Mouse (Mus musculus): Measurements from ENCODE around the gene Eef2. TPM values are rescaled to one million over a fixed set of nuclear protein-coding genes. Genes with fewer than 3 reads are reported as not detected.

The Eef2 gene
- total and polyA plus RNA-seq, 3 experiments = 1,752 to 4,660 (median 2,649) TPM

DNA sequence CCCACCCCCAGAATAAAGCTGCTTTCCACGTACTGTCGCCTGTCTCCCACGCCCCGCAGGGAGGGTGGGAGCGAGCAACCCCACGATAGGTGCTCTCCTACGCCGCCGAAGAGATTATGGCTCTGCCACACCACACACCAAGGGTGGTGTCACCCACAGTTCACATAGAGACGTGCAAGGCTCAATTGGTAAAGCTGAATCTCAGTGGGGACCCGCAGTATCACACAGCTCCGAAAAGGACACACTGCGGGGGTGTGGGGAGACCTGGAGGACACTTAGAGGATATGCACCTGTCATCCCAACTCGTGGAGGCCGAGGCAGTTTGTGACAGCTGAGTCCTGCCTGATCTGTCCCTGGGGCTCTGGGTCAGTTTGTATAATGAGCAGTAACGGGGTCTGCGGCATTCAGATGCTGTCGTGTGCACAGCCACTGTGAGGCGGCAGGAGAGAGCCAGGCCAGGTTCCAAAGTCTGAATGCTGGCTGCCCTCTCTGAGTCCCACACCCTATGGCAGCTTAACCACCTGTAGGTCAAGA is 16.6 kb downstream of the Eef2 start:
- in situ Hi-C loops (cut with MboI; ENCODE audit: low pct_ligation_motif_present, low pct_unique_long_range_greater_than_20kb, low sequenced_read_pairs) = loop anchor here (10.0 kb wide), 1 partner anchor 162 kb away; the partner anchor contains the start of genes Hmg20b and Mfsd12
- TF ChIP-seq KAT2A (IDR thresholded peaks at IDR 0.05; ENCODE audit: insufficient replicate concordance, low read length) (no peak), ELF1 (IDR thresholded peaks at IDR 0.05; ENCODE audit: low read depth, low read length) (no peak), SIN3A (IDR thresholded peaks at IDR 0.05; ENCODE audit: low read length) (no peak; the same call in 1 of the 2 replicates), HCFC1 (IDR thresholded peaks at IDR 0.05; ENCODE audit: low read depth, low read length) (no peak), CHD2 (IDR thresholded peaks at IDR 0.05; ENCODE audit: low read length) (0 out of 2 replicates have a peak, but pooled peaks have one; percentile 27), UBTF (IDR thresholded peaks at IDR 0.05; ENCODE audit: low read depth, low read length) (no peak), USF1 (IDR thresholded peaks at IDR 0.05; ENCODE audit: low read depth, low read length) (no peak), EP300 (IDR thresholded peaks at IDR 0.05; ENCODE audit: low read length) (no peak), NRF1 (IDR thresholded peaks at IDR 0.05; ENCODE audit: low read depth, low read length) (no peak)
- DNase-seq (ENCODE audit: extremely low read depth) = no peak
- H3K27me3 ChIP-seq (replicated peaks) = peaks cover 5% of the 10 kb centered on the region
- H3K4me2 ChIP-seq (ENCODE audit: insufficient read depth, low read depth, poor library complexity, severe bottlenecking) = peak overlapping the region; percentile 67
- dilution Hi-C loops (cut with MboI; ENCODE audit: extremely low pct_ligation_motif_present, extremely low pct_unique_long_range_greater_than_20kb, low sequenced_read_pairs) = no loop called here
- peak overlapping the region; percentile 67; the same call in 1 of the 2 replicates for H3K9ac ChIP-seq (ENCODE audit: insufficient read depth, low read depth)
- H3K4me1 ChIP-seq (ENCODE audit: control insufficient read depth in 1 of 2, insufficient read depth in 2 of 2) = peaks cover 31 to 62% of the 10 kb centered on the region in 2 experiments
- H3K79me2 ChIP-seq (replicated peaks; ENCODE audit: control insufficient read depth, extremely low read depth, insufficient read depth, poor library complexity, severe bottlenecking) = no peaks in the 10 kb centered on the region
- H3K4me3 ChIP-seq (replicated peaks in 1 of 3; ENCODE audit: low read depth in 2 of 3, low read length in 2 of 3, poor library complexity in 1 of 3) = peak overlapping the region; percentile 6 to 86 (median 59)
- peaks cover 15 to 31% of the 10 kb centered on the region in 2 experiments for H3K36me3 ChIP-seq (replicated peaks in 1 of 2; ENCODE audit: control insufficient read depth in 1 of 2, insufficient read depth in 1 of 2, low read length in 1 of 2)
- H3K9me3 ChIP-seq (replicated peaks; ENCODE audit: low read length) = no peaks in the 10 kb centered on the region
- peak overlapping the region; percentile 88 for H3K27ac ChIP-seq (ENCODE audit: insufficient read depth, low read depth)

DNA sequence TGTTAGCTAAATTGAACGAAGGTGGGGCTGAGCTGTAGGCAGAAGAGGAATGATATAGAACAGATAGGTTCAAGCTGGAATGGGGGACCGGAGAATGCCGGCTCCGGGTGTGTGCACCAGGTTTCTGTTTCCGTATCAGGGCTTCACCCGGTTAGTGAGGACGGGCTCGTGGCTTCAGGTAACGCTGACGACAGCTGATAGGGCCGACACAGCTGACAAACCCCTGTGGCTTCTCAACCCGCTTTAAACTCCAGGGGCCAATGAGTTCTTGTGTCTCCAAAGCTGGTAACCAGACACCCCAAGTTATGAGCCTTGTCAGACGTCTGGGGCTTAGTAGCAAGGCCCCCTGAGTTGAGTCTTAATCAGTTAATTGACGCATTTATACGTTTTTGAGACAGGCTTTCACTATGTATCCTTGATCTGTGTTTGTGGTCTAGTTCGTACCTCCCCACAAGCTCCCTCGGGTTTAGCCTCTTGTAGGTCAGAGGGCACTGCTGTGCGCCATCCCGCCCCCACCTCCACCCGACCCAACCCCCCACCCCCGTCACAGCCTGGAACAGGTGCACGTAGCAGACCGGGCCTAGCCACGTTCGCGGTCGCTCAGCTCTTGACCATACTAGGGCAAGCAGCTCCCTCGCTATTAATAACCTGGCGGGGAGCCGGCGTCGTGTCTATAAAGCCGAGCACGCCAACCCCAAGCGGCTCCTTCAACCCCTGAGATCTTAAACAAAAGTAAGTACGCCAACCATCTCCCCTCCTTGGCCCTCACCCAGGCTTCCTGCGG is 17.8 kb downstream of the Eef2 start:
- H3K4me3 ChIP-seq (replicated peaks in 1 of 3; ENCODE audit: low read depth in 2 of 3, low read length in 2 of 3, poor library complexity in 1 of 3) = peak overlapping the region; percentile 28 to 38 (median 33)
- peaks cover 5% of the 10 kb centered on the region for H3K27me3 ChIP-seq (replicated peaks)
- peak overlapping the region; percentile 67 for H3K27ac ChIP-seq (ENCODE audit: insufficient read depth, low read depth)
- H3K4me2 ChIP-seq (ENCODE audit: insufficient read depth, low read depth, poor library complexity, severe bottlenecking) = peak overlapping the region; percentile 87
- H3K79me2 ChIP-seq (replicated peaks; ENCODE audit: control insufficient read depth, extremely low read depth, insufficient read depth, poor library complexity, severe bottlenecking) = no peaks in the 10 kb centered on the region
- peak overlapping the region; percentile 48 for H3K9ac ChIP-seq (ENCODE audit: insufficient read depth, low read depth)
- dilution Hi-C loops (cut with MboI; ENCODE audit: extremely low pct_ligation_motif_present, extremely low pct_unique_long_range_greater_than_20kb, low sequenced_read_pairs) = no loop called here
- in situ Hi-C loops (cut with MboI; ENCODE audit: low pct_ligation_motif_present, low pct_unique_long_range_greater_than_20kb, low sequenced_read_pairs) = loop anchor here (10.0 kb wide), 1 partner anchor 161 kb away; the partner anchor contains the start of genes Hmg20b and Mfsd12
- peaks cover 31 to 62% of the 10 kb centered on the region in 2 experiments for H3K4me1 ChIP-seq (ENCODE audit: control insufficient read depth in 1 of 2, insufficient read depth in 2 of 2)
- H3K9me3 ChIP-seq (replicated peaks; ENCODE audit: low read length) = no peaks in the 10 kb centered on the region
- DNase-seq (ENCODE audit: extremely low read depth) = peak; percentile 82
- peaks cover 15 to 23% of the 10 kb centered on the region in 2 experiments for H3K36me3 ChIP-seq (replicated peaks in 1 of 2; ENCODE audit: control insufficient read depth in 1 of 2, insufficient read depth in 1 of 2, low read length in 1 of 2)
- TF ChIP-seq USF2 (conservative IDR thresholded peaks at IDR 0.05; ENCODE audit: low read depth, low read length) (no peak), POLR2A (IDR thresholded peaks at IDR 0.05; ENCODE audit: low read depth, low read length) (peak; percentile 69), PAX5 (IDR thresholded peaks at IDR 0.05; ENCODE audit: low read length) (no peak), ETS1 (conservative IDR thresholded peaks at IDR 0.05; ENCODE audit: low read depth, low read length) (peak; percentile 81), POLR2AphosphoS2 (IDR thresholded peaks at IDR 0.05; ENCODE audit: low read depth, low read length) (peak; percentile 17; the same call in 1 of the 2 replicates), ZKSCAN1 (IDR thresholded peaks at IDR 0.05; ENCODE audit: borderline replicate concordance, low read depth, low read length) (no peak), IRF4 (IDR thresholded peaks at IDR 0.05; ENCODE audit: low read depth, low read length) (peak; percentile 49; the same call in 1 of the 2 replicates), TCF12 (IDR thresholded peaks at IDR 0.05; ENCODE audit: low read depth, low read length) (peak; percentile 83), SMC3 (IDR thresholded peaks at IDR 0.05; ENCODE audit: low read depth, low read length) (no peak; the same call in 1 of the 2 replicates), MEF2A (IDR thresholded peaks at IDR 0.05; ENCODE audit: borderline replicate concordance, low read depth, low read length) (peak; percentile 87), GABPA (IDR thresholded peaks at IDR 0.05; ENCODE audit: insufficient replicate concordance, low read depth, low read length) (no peak), NELFE (IDR thresholded peaks at IDR 0.05; ENCODE audit: low read depth, low read length) (0 out of 2 replicates have a peak, but pooled peaks have one; percentile 42), TBP (conservative IDR thresholded peaks at IDR 0.05; ENCODE audit: low read depth, low read length) (peak; percentile 74), RAD21 (IDR thresholded peaks at IDR 0.05; ENCODE audit: low read depth, low read length) (no peak), CHD1 (IDR thresholded peaks at IDR 0.05; ENCODE audit: low read depth, low read length) (no peak), HCFC1 (IDR thresholded peaks at IDR 0.05; ENCODE audit: low read depth, low read length) (peak; percentile 36), CHD2 (IDR thresholded peaks at IDR 0.05; ENCODE audit: low read length) (no peak; the same call in none of the 2 replicates), JUND (conservative IDR thresholded peaks at IDR 0.05; ENCODE audit: low read depth, low read length) (0 out of 2 replicates have a peak, but pooled peaks have one; percentile 32), MAX (IDR thresholded peaks at IDR 0.05; ENCODE audit: low read length) (peak; percentile 53), KAT2A (IDR thresholded peaks at IDR 0.05; ENCODE audit: insufficient replicate concordance, low read length) (0 out of 2 replicates have a peak, but pooled peaks have one; percentile 36), RCOR1 (conservative IDR thresholded peaks at IDR 0.05; ENCODE audit: low read depth, low read length) (0 out of 2 replicates have a peak, but pooled peaks have one; percentile 16), CTCF (conservative IDR thresholded peaks at IDR 0.05 in 1 of 2, IDR thresholded peaks at IDR 0.05 in 1 of 2; ENCODE audit: low read depth in 2 of 2, low read length in 2 of 2) (no peak), NRF1 (IDR thresholded peaks at IDR 0.05; ENCODE audit: low read depth, low read length) (0 out of 2 replicates have a peak, but pooled peaks have one; percentile 30), EP300 (IDR thresholded peaks at IDR 0.05; ENCODE audit: low read length) (peak; percentile 64), ZNF384 (IDR thresholded peaks at IDR 0.05; ENCODE audit: low read depth, low read length) (no peak; the same call in 1 of the 2 replicates)
